Mouse (Mus musculus) G1E (cell line): ENCODE measurements around the gene Gm45140.

Source experiments
- CTCF ChIP-seq: IDR thresholded peaks from 2 replicates; pipeline ENCODE4 v1.5.1; 2012; ENCODE audit warnings: low read depth, low read length, inconsistent platforms, mixed read lengths
- GATA2 ChIP-seq: IDR thresholded peaks from 2 replicates; pipeline ENCODE4 v1.6.1; 2012; ENCODE audit warnings: low read depth, low read length, inconsistent platforms, borderline replicate concordance
- POLR2AphosphoS5 ChIP-seq: IDR thresholded peaks from 2 replicates; pipeline ENCODE4 v1.6.1; 2012; ENCODE audit warnings: low read depth, low read length, inconsistent platforms; ENCODE audit not compliant: insufficient replicate concordance

DNA sequence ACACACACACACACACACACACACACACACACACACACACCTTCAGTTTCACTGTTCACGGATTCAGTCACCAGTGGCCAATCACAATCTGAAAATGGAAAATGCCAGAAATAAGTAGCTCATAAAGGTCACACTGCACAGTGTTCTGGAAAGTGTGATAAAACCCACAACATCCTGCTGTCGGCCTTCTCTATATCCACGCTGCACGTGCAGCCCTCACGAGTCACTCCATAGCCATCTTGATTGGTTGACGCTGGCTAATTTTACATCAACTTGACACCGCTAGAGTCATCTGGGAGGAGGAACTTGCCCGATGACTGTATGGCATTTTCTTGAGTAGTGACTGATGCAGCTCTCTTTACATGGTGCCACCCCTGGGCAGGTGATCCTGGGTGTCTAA, 93.6 kb downstream of the Gm45140 start:
- no peak for TF ChIP-seq POLR2AphosphoS5
- no peak for TF ChIP-seq CTCF
- TF ChIP-seq GATA2: no peak
